Mouse (Mus musculus) telencephalon, adult 2 months (tissue): ENCODE data around the gene Dpy19l3.

Source experiments
- DNase-seq: peaks from one replicate; pipeline ENCODE4 v3.0.0-alpha.2; 2011; ENCODE audit warnings: low read depth, low spot score

Gene Dpy19l3

GRCm38 (mm10) chr7:35688781-35689349 lies 65.4 kb downstream of the Dpy19l3 start:
- DNase-seq: no peak

- DNase-seq: no peak
These were observed 66.0 kb downstream of the Dpy19l3 start for GRCm38 (mm10) chr7:35688276-35688675.

- DNase-seq: no peak
These were observed 67.0 kb downstream of the Dpy19l3 start for GRCm38 (mm10) chr7:35687229-35687628.

GRCm38 (mm10) chr7:35686756-35687155 lies 67.5 kb downstream of the Dpy19l3 start:
- DNase-seq: no peak

GRCm38 (mm10) chr7:35686216-35686615 lies 68.0 kb downstream of the Dpy19l3 start:
- no peak for DNase-seq

GRCm38 (mm10) chr7:35683409-35684122 lies 70.7 kb downstream of the Dpy19l3 start:
- no peak for DNase-seq

- DNase-seq: no peak
These were observed 72.7 kb downstream of the Dpy19l3 start for GRCm38 (mm10) chr7:35681559-35681958.

GRCm38 (mm10) chr7:35678976-35679375 lies 75.3 kb downstream of the Dpy19l3 start:
- DNase-seq: no peak

GRCm38 (mm10) chr7:35668066-35669041 lies 85.9 kb downstream of the Dpy19l3 start:
- DNase-seq: no peak

- DNase-seq: no peak
These were observed 90.4 kb downstream of the Dpy19l3 start for GRCm38 (mm10) chr7:35663790-35664376.

GRCm38 (mm10) chr7:35659173-35659572 lies 95.1 kb downstream of the Dpy19l3 start:
- no peak for DNase-seq

GRCm38 (mm10) chr7:35657829-35658228 lies 96.4 kb downstream of the Dpy19l3 start:
- DNase-seq: no peak

GRCm38 (mm10) chr7:35651583-35652270 lies 102.5 kb downstream of the Dpy19l3 start:
- no peak for DNase-seq

GRCm38 (mm10) chr7:35650716-35651410 lies 103.4 kb downstream of the Dpy19l3 start:
- peak; percentile 50 for DNase-seq

- no peak for DNase-seq
These were observed 105.2 kb downstream of the Dpy19l3 start for GRCm38 (mm10) chr7:35649071-35649470.

- DNase-seq: no peak
These were observed 105.8 kb downstream of the Dpy19l3 start for GRCm38 (mm10) chr7:35648239-35649069.

GRCm38 (mm10) chr7:35647101-35647698 lies 107.1 kb downstream of the Dpy19l3 start, which contains the start of gene Pdcd5:
Gene Pdcd5, minus strand, starts transcription at chr7:35647521.
- peak; percentile 92 for DNase-seq

GRCm38 (mm10) chr7:35646317-35647081 lies 107.8 kb downstream of the Dpy19l3 start:
- DNase-seq: no peak
